Mouse (Mus musculus): ENCODE data around the gene Zfp865. TPM values are rescaled to one million over a fixed set of nuclear protein-coding genes. Genes with fewer than 3 reads are reported as not detected.

The Zfp865 gene
- polyA plus RNA-seq, 1 experiment from 2014 or later, result 5.6 TPM

- H3K36me3 ChIP-seq (ENCODE audit: insufficient read depth, low read length), result peaks cover 47% of the 10 kb centered on the region; the same call in 1 of the 2 replicates
- peak overlapping the region; percentile 99 for H3K4me3 ChIP-seq (replicated peaks; ENCODE audit: low read depth, low read length)
- DNase-seq (ENCODE audit: low spot score) (no peak), ATAC-seq (replicated peaks; ENCODE audit: low FRiP score, low read depth) (no peak)
- no peak overlapping the region for H3K27ac ChIP-seq
- peak overlapping the region; percentile 61 for H3K4me2 ChIP-seq (ENCODE audit: low read length)
- H3K9ac ChIP-seq (ENCODE audit: low read depth, low read length), result peak overlapping the region; percentile 97
- TF ChIP-seq CTCF (IDR thresholded peaks at IDR 0.05; ENCODE audit: low read depth), result no peak
- no peaks in the 10 kb centered on the region; the same call in 1 of the 2 replicates for H3K4me1 ChIP-seq (replicated peaks; ENCODE audit: insufficient read depth, low read length)
- 58% methylated on average over 6 of the region's 6 CpGs for WGBS
- no peaks in the 10 kb centered on the region for H3K27me3 ChIP-seq (ENCODE audit: insufficient read depth, low read length)
- no peaks in the 10 kb centered on the region for H3K9me3 ChIP-seq (replicated peaks; ENCODE audit: low read length)
Observed at GRCm38 (mm10) chr7:5081241-5081640, 61.1 kb downstream of the Zfp865 start.

GRCm38 (mm10) chr7:5081939-5082338 is 61.8 kb downstream of the Zfp865 start:
- Histone ChIP-seq H3K36me3 (ENCODE audit: insufficient read depth, low read length) (peaks cover 41% of the 10 kb centered on the region; the same call in 1 of the 2 replicates), H3K4me1 (replicated peaks; ENCODE audit: insufficient read depth, low read length) (no peaks in the 10 kb centered on the region; the same call in 1 of the 2 replicates), H3K27ac (no peak overlapping the region), H3K9me3 (replicated peaks; ENCODE audit: low read length) (no peaks in the 10 kb centered on the region), H3K9ac (ENCODE audit: low read depth, low read length) (no peak overlapping the region), H3K27me3 (ENCODE audit: insufficient read depth, low read length) (no peaks in the 10 kb centered on the region), H3K4me2 (ENCODE audit: low read length) (no peak overlapping the region), H3K4me3 (replicated peaks; ENCODE audit: low read depth, low read length) (no peak overlapping the region)
- TF ChIP-seq CTCF (IDR thresholded peaks at IDR 0.05; ENCODE audit: low read depth), result no peak
- DNase-seq (ENCODE audit: low spot score) (no peak), ATAC-seq (replicated peaks; ENCODE audit: low FRiP score, low read depth) (no peak)
- 92% methylated on average over 2 of the region's 2 CpGs for WGBS

- H3K36me3 ChIP-seq (ENCODE audit: insufficient read depth, low read length), result peaks cover 30% of the 10 kb centered on the region; the same call in 1 of the 2 replicates
- peak overlapping the region; percentile 18; the same call in 1 of the 2 replicates for H3K9ac ChIP-seq (ENCODE audit: low read depth, low read length)
- DNase-seq (ENCODE audit: low spot score) (no peak), ATAC-seq (replicated peaks; ENCODE audit: low FRiP score, low read depth) (no peak)
- no peaks in the 10 kb centered on the region for H3K9me3 ChIP-seq (replicated peaks; ENCODE audit: low read length)
- no peaks in the 10 kb centered on the region; the same call in 1 of the 2 replicates for H3K4me1 ChIP-seq (replicated peaks; ENCODE audit: insufficient read depth, low read length)
- WGBS, result 87% methylated on average over 18 of the region's 18 CpGs
- no peak overlapping the region for H3K4me3 ChIP-seq (replicated peaks; ENCODE audit: low read depth, low read length)
- TF ChIP-seq CTCF (IDR thresholded peaks at IDR 0.05; ENCODE audit: low read depth), result no peak
- H3K27me3 ChIP-seq (ENCODE audit: insufficient read depth, low read length), result no peaks in the 10 kb centered on the region
- no peak overlapping the region for H3K27ac ChIP-seq
- H3K4me2 ChIP-seq (ENCODE audit: low read length), result no peak overlapping the region
Observed at GRCm38 (mm10) chr7:5083325-5084105, 63.3 kb downstream of the Zfp865 start.

- no peaks in the 10 kb centered on the region; the same call in 1 of the 2 replicates for H3K4me1 ChIP-seq (replicated peaks; ENCODE audit: insufficient read depth, low read length)
- WGBS, result 95% methylated on average over 1 of the region's 1 CpGs
- H3K4me3 ChIP-seq (replicated peaks; ENCODE audit: low read depth, low read length), result no peak overlapping the region
- peaks cover 38% of the 10 kb centered on the region; the same call in 1 of the 2 replicates for H3K36me3 ChIP-seq (ENCODE audit: insufficient read depth, low read length)
- no peak overlapping the region for H3K4me2 ChIP-seq (ENCODE audit: low read length)
- H3K27ac ChIP-seq, result no peak overlapping the region
- H3K9ac ChIP-seq (ENCODE audit: low read depth, low read length), result no peak overlapping the region
- no peak for DNase-seq (ENCODE audit: low spot score)
- H3K27me3 ChIP-seq (ENCODE audit: insufficient read depth, low read length), result no peaks in the 10 kb centered on the region
- ATAC-seq (replicated peaks; ENCODE audit: low FRiP score, low read depth), result no peak
- TF ChIP-seq CTCF (IDR thresholded peaks at IDR 0.05; ENCODE audit: low read depth), result no peak
- H3K9me3 ChIP-seq (replicated peaks; ENCODE audit: low read length), result no peaks in the 10 kb centered on the region
Observed at GRCm38 (mm10) chr7:5085512-5085911, 65.3 kb downstream of the Zfp865 start.

Other genes starting within 250 kb of the Zfp865 start
- gene Fam71e2, start 249.1 kb upstream of the Zfp865 start, polyA plus RNA-seq (2015; fragmentation: Nextera tagmentation; extraction: Ambion mirVana), result not detected in 2 replicates
- 0.14 and 0.20 TPM in 2 replicates for gene Il11, start 237.5 kb upstream of the Zfp865 start, polyA plus RNA-seq (2015; fragmentation: Nextera tagmentation; extraction: Ambion mirVana)
- gene Tmem190, start 237.4 kb upstream of the Zfp865 start, polyA plus RNA-seq (2015; fragmentation: Nextera tagmentation; extraction: Ambion mirVana), result 0.70 TPM in 1 of 2 replicates, not detected in the other
- 35.9 and 40.4 TPM in 2 replicates for gene Tmem238, start 230.7 kb upstream of the Zfp865 start, polyA plus RNA-seq (2015; fragmentation: Nextera tagmentation; extraction: Ambion mirVana)
- gene Rpl28, start 227.5 kb upstream of the Zfp865 start, polyA plus RNA-seq (2015; fragmentation: Nextera tagmentation; extraction: Ambion mirVana), result 453 and 480 TPM in 2 replicates
- 198 and 203 TPM in 2 replicates for gene Ube2s, start 207.8 kb upstream of the Zfp865 start, polyA plus RNA-seq (2015; fragmentation: Nextera tagmentation; extraction: Ambion mirVana)
- 0.62 and 0.67 TPM in 2 replicates for gene Shisa7, start 175.7 kb upstream of the Zfp865 start, polyA plus RNA-seq (2015; fragmentation: Nextera tagmentation; extraction: Ambion mirVana)
- 11.0 and 12.4 TPM in 2 replicates for gene Isoc2b, start 150.1 kb upstream of the Zfp865 start, polyA plus RNA-seq (2015; fragmentation: Nextera tagmentation; extraction: Ambion mirVana)
- 0.72 and 0.77 TPM in 2 replicates for gene Isoc2a, start 143.2 kb upstream of the Zfp865 start, polyA plus RNA-seq (2015; fragmentation: Nextera tagmentation; extraction: Ambion mirVana)
- gene Gm36210, start 113.9 kb upstream of the Zfp865 start, polyA plus RNA-seq (2015; fragmentation: Nextera tagmentation; extraction: Ambion mirVana), result not detected in 2 replicates
- 3.5 and 3.9 TPM in 2 replicates for gene Zfp628, start 105.2 kb upstream of the Zfp865 start, polyA plus RNA-seq (2015; fragmentation: Nextera tagmentation; extraction: Ambion mirVana)
- 2.1 and 2.6 TPM in 2 replicates for gene Nat14, start 98.3 kb upstream of the Zfp865 start, polyA plus RNA-seq (2015; fragmentation: Nextera tagmentation; extraction: Ambion mirVana)
- gene Ssc5d, start 94.6 kb upstream of the Zfp865 start, polyA plus RNA-seq (2015; fragmentation: Nextera tagmentation; extraction: Ambion mirVana), result 0.91 and 1.1 TPM in 2 replicates
- gene Sbk2, start 56.0 kb upstream of the Zfp865 start, polyA plus RNA-seq (2015; fragmentation: Nextera tagmentation; extraction: Ambion mirVana), result 0.12 and 0.13 TPM in 2 replicates
- gene Sbk3, start 49.2 kb upstream of the Zfp865 start, polyA plus RNA-seq (2015; fragmentation: Nextera tagmentation; extraction: Ambion mirVana), result 0.05 TPM in 1 of 2 replicates, not detected in the other
- 21.2 and 21.3 TPM in 2 replicates for gene Zfp579, start 24.2 kb upstream of the Zfp865 start, polyA plus RNA-seq (2015; fragmentation: Nextera tagmentation; extraction: Ambion mirVana)
- 12.8 and 14.1 TPM in 2 replicates for gene Zfp524, start 6.0 kb upstream of the Zfp865 start, polyA plus RNA-seq (2015; fragmentation: Nextera tagmentation; extraction: Ambion mirVana)
- gene Fiz1, start 5.7 kb upstream of the Zfp865 start, polyA plus RNA-seq (2015; fragmentation: Nextera tagmentation; extraction: Ambion mirVana), result 30.4 and 31.8 TPM in 2 replicates
- 4.7 and 5.7 TPM in 2 replicates for gene Gm44973, start 4.9 kb upstream of the Zfp865 start, polyA plus RNA-seq (2015; fragmentation: Nextera tagmentation; extraction: Ambion mirVana)
- 22.7 and 23.5 TPM in 2 replicates for gene Ccdc106, start 177 bp downstream of the Zfp865 start, polyA plus RNA-seq (2015; fragmentation: Nextera tagmentation; extraction: Ambion mirVana)
- gene 4632433K11Rik, start 13.7 kb downstream of the Zfp865 start, polyA plus RNA-seq (2015; fragmentation: Nextera tagmentation; extraction: Ambion mirVana), result not detected in 2 replicates
- gene Zfp784, start 18.1 kb downstream of the Zfp865 start, polyA plus RNA-seq (2015; fragmentation: Nextera tagmentation; extraction: Ambion mirVana), result 5.7 and 6.6 TPM in 2 replicates
- 48.7 and 54.0 TPM in 2 replicates for gene Zfp580, start 31.2 kb downstream of the Zfp865 start, polyA plus RNA-seq (2015; fragmentation: Nextera tagmentation; extraction: Ambion mirVana)
- gene U2af2, start 41.8 kb downstream of the Zfp865 start, polyA plus RNA-seq (2015; fragmentation: Nextera tagmentation; extraction: Ambion mirVana), result 95.0 and 103 TPM in 2 replicates
- 58.4 and 61.7 TPM in 2 replicates for gene Epn1, start 59.9 kb downstream of the Zfp865 start, polyA plus RNA-seq (2015; fragmentation: Nextera tagmentation; extraction: Ambion mirVana)
- not detected in 2 replicates for gene Rfpl4, start 96.6 kb downstream of the Zfp865 start, polyA plus RNA-seq (2015; fragmentation: Nextera tagmentation; extraction: Ambion mirVana)
- gene Rasl2-9, start 105.6 kb downstream of the Zfp865 start, polyA plus RNA-seq (2015; fragmentation: Nextera tagmentation; extraction: Ambion mirVana), result 0.79 and 0.83 TPM in 2 replicates
- gene Vmn1r55, start 129.3 kb downstream of the Zfp865 start, polyA plus RNA-seq (2015; fragmentation: Nextera tagmentation; extraction: Ambion mirVana), result not detected in 2 replicates
- gene Vmn1r56, start 176.4 kb downstream of the Zfp865 start, polyA plus RNA-seq (2015; fragmentation: Nextera tagmentation; extraction: Ambion mirVana), result not detected in 2 replicates
- not detected in 2 replicates for gene Vmn1r57, start 198.1 kb downstream of the Zfp865 start, polyA plus RNA-seq (2015; fragmentation: Nextera tagmentation; extraction: Ambion mirVana)

Measured in kidney, postnatal 0 days (tissue).